Mouse (Mus musculus) liver, embryonic 14.5 days (tissue): ENCODE results near the gene Ifi27. TPM values are rescaled to one million over a fixed set of nuclear protein-coding genes. Genes with fewer than 3 reads are reported as not detected.
"Not testable (repeated sequence)": the region's sequence is repeated elsewhere in the genome, so short reads cannot be mapped to it uniquely, and the experiment has no call there.

Experiments
- ATAC-seq: fragments of 200-750 bp; cut with Nextera tagmentation; 2 replicates; pipeline ENCODE4 v1.8.0; 2017; ENCODE audit warnings: moderate number of reproducible peaks, mild to moderate bottlenecking, moderate library complexity; ENCODE audit not compliant: insufficient read depth
- DNase-seq, 3 experiments: peaks; one replicate each; pipeline ENCODE4 v3.0.0-alpha.2; 2012 to 2013; ENCODE audit warnings: low read depth in 3 of 3, low spot score in 3 of 3
- H3K27ac ChIP-seq: fragments of 300-500 bp; sonication (generic); 2 replicates; pipeline ENCODE4 v1.5.1; 2014; ENCODE audit warnings: moderate library complexity, mild to moderate bottlenecking, control low read depth, inconsistent platforms
- H3K27me3 ChIP-seq: fragments of 300-500 bp; sonication (generic); 2 replicates; pipeline ENCODE4 v1.6.1; 2014; ENCODE audit warnings: mild to moderate bottlenecking, low read length, moderate library complexity; ENCODE audit not compliant: control insufficient read depth, insufficient read depth
- H3K36me3 ChIP-seq: fragments of 300-500 bp; sonication (generic); replicated peaks from 2 replicates; pipeline ENCODE4 v1.6.1; 2014; ENCODE audit warnings: low read depth; ENCODE audit not compliant: control insufficient read depth, insufficient read depth
- H3K4me1 ChIP-seq, 2 experiments: fragments of 200-500 bp in 1 of 2; fragments of 300-500 bp in 1 of 2; sonication (generic) in 1 of 2; replicated peaks; 2 replicates each; pipeline ENCODE4 v1.6.1; 2012 to 2014; ENCODE audit warnings: antibody characterized with exemption in 1 of 2, inconsistent platforms in 1 of 2, low read length in 1 of 2; ENCODE audit not compliant: control insufficient read depth in 2 of 2, insufficient read depth in 2 of 2
- H3K4me2 ChIP-seq: fragments of 300-500 bp; sonication (generic); 2 replicates; pipeline ENCODE4 v1.6.1; 2014; ENCODE audit warnings: low read depth, mild to moderate bottlenecking, control low read depth, moderate library complexity
- H3K4me3 ChIP-seq, 2 experiments: fragments of 200-500 bp in 1 of 2; fragments of 300-500 bp in 1 of 2; sonication (generic) in 1 of 2; 2 replicates each; pipeline ENCODE4 v1.5.1; 2012 to 2014; ENCODE audit warnings: low read depth in 2 of 2, low read length in 2 of 2, mild to moderate bottlenecking in 2 of 2, control low read depth in 1 of 2, inconsistent platforms in 1 of 2, moderate library complexity in 1 of 2; ENCODE audit not compliant: insufficient read depth in 1 of 2
- H3K9ac ChIP-seq: fragments of 300-500 bp; sonication (generic); replicated peaks from 2 replicates; pipeline ENCODE4 v1.6.1; 2014; ENCODE audit warnings: mild to moderate bottlenecking, control low read depth, moderate library complexity
- H3K9me3 ChIP-seq: fragments of 300-500 bp; sonication (generic); 2 replicates; pipeline ENCODE4 v1.6.1; 2016; ENCODE audit warnings: low read length, mixed read lengths; ENCODE audit not compliant: control insufficient read depth
- CTCF ChIP-seq: IDR thresholded peaks from 2 replicates; pipeline ENCODE4 v1.5.1; 2016; ENCODE audit warnings: antibody characterized with exemption, low read depth, control low read depth
- EP300 ChIP-seq: IDR thresholded peaks from 2 replicates; pipeline ENCODE4 v1.6.1; 2016; ENCODE audit warnings: antibody characterized with exemption, low read depth
- WGBS: fragments of 180-500 bp; shearing (Covaris S2); extraction: QIAGEN DNeasy Blood & Tissue Kit; methylation state at CpG from one replicate; pipeline ENCODE4 v1.1.7; 2014; ENCODE audit not compliant: insufficient replicate concordance; 5-methylcytosine and 5-hydroxymethylcytosine counted together
- polyA plus RNA-seq, 2 experiments: library from polyadenylated mRNA; depleted of rRNA in 1 of 2; stranded (reverse) in 1 of 2; unstranded in 1 of 2; fragments of >200 nt; fragmentation: Nextera tagmentation in 1 of 2; extraction: Ambion mirVana in 1 of 2; gene quantifications; 2 replicates each; pipeline versions ENCODE4 v1.2.1 to v1.2.3; 2012 to 2014

Gene Ifi27
- polyA plus RNA-seq, 2 experiments: 9.3 to 18.6 TPM

GRCm38 (mm10) chr12:103453361-103453760 lies 19.4 kb downstream of the Ifi27 start:
- TF ChIP-seq CTCF: no peak
- no peak for TF ChIP-seq EP300
- H3K4me1 ChIP-seq: no peaks in the 10 kb centered on the region
- no peak for DNase-seq

GRCm38 (mm10) chr12:103456727-103457126 lies 22.7 kb downstream of the Ifi27 start:
- not testable (repeated sequence) for H3K4me2 ChIP-seq, H3K9ac ChIP-seq
- no CpG with 5 or more reads among the region's 1 CpGs for WGBS

More at GRCm38 (mm10) chr12:103453361-103453760, 19.4 kb downstream of the Ifi27 start:
- H3K27ac ChIP-seq: no peak overlapping the region
- H3K36me3 ChIP-seq: no peaks in the 10 kb centered on the region
- H3K9ac ChIP-seq: no peak overlapping the region
- no peak overlapping the region for H3K4me2 ChIP-seq
- ATAC-seq: no peak
- no peaks in the 10 kb centered on the region for H3K27me3 ChIP-seq
- H3K9me3 ChIP-seq: no peaks in the 10 kb centered on the region
- no peak overlapping the region for H3K4me3 ChIP-seq

GRCm38 (mm10) chr12:103457140-103457539 lies 23.1 kb downstream of the Ifi27 start, which contains the start of gene Ifi27l2b:
Ifi27l2b (minus strand) TSS chr12:103457223.
- no peak within 1 kb of the TSS for H3K9ac ChIP-seq
- no peak within 1 kb of the TSS for H3K4me2 ChIP-seq
- no peaks in the 10 kb centered on the region for H3K36me3 ChIP-seq
- H3K4me1 ChIP-seq: no peaks in the 10 kb centered on the region
- 41% methylated on average over 3 of the region's 3 CpGs for WGBS
- H3K27me3 ChIP-seq: no peaks in the 10 kb centered on the region
- no peaks in the 10 kb centered on the region for H3K9me3 ChIP-seq
- TF ChIP-seq EP300 (no peak), CTCF (no peak)
- H3K4me3 ChIP-seq: no peak within 1 kb of the TSS
- DNase-seq (no peak), ATAC-seq (no peak)
- H3K27ac ChIP-seq: no peak within 1 kb of the TSS

More at GRCm38 (mm10) chr12:103456727-103457126, 22.7 kb downstream of the Ifi27 start:
- not testable (repeated sequence) for H3K9me3 ChIP-seq, H3K27me3 ChIP-seq, ATAC-seq, H3K4me1 ChIP-seq, H3K27ac ChIP-seq, H3K36me3 ChIP-seq, DNase-seq, H3K4me3 ChIP-seq

- WGBS: 8% methylated on average over 2 of the region's 2 CpGs
- TF ChIP-seq EP300 (no peak), CTCF (no peak)
- Histone ChIP-seq H3K27me3 (no peaks in the 10 kb centered on the region), H3K4me3 (no peak overlapping the region), H3K4me2 (no peak overlapping the region), H3K36me3 (no peaks in the 10 kb centered on the region), H3K9me3 (no peaks in the 10 kb centered on the region), H3K4me1 (no peaks in the 10 kb centered on the region), H3K27ac (no peak overlapping the region), H3K9ac (no peak overlapping the region)
- DNase-seq (no peak), ATAC-seq (no peak)
Measured at GRCm38 (mm10) chr12:103474481-103474880, 40.5 kb downstream of the Ifi27 start.

GRCm38 (mm10) chr12:103476779-103477389 lies 42.9 kb downstream of the Ifi27 start:
- H3K4me1 ChIP-seq: no peaks in the 10 kb centered on the region
- no peak for TF ChIP-seq CTCF
- TF ChIP-seq EP300: no peak
- no peaks in the 10 kb centered on the region for H3K27me3 ChIP-seq
- no peak overlapping the region for H3K4me2 ChIP-seq
- H3K9ac ChIP-seq: no peak overlapping the region
- ATAC-seq (no peak), DNase-seq (no peak)
- H3K4me3 ChIP-seq: no peak overlapping the region
- WGBS: 62% methylated on average over 1 of the region's 1 CpGs
- H3K27ac ChIP-seq: no peak overlapping the region
- no peaks in the 10 kb centered on the region for H3K9me3 ChIP-seq
- no peaks in the 10 kb centered on the region for H3K36me3 ChIP-seq
